Mouse (Mus musculus): ENCODE data around the gene Mxi1.

- TF ChIP-seq CTCF (IDR thresholded peaks at IDR 0.05; ENCODE audit: borderline replicate concordance, insufficient read depth, low read depth, low read length) (no peak), POLR2A (IDR thresholded peaks at IDR 0.05; ENCODE audit: borderline replicate concordance, insufficient read depth, low read length) (no peak)
These were observed 36.4 kb upstream of the Mxi1 start for GRCm38 (mm10) chr19:53273781-53274428.
